Mouse (Mus musculus) kidney, adult 8-10 months (tissue): ENCODE results near the gene Nlrp3.
"Not testable (repeated sequence)": the region's sequence is repeated elsewhere in the genome, so short reads cannot be mapped to it uniquely, and the experiment has no call there.

Experiments
- DNase-seq, 2 experiments: peaks; one replicate each; pipeline ENCODE4 v3.0.0; 2022

Gene Nlrp3

DNA sequence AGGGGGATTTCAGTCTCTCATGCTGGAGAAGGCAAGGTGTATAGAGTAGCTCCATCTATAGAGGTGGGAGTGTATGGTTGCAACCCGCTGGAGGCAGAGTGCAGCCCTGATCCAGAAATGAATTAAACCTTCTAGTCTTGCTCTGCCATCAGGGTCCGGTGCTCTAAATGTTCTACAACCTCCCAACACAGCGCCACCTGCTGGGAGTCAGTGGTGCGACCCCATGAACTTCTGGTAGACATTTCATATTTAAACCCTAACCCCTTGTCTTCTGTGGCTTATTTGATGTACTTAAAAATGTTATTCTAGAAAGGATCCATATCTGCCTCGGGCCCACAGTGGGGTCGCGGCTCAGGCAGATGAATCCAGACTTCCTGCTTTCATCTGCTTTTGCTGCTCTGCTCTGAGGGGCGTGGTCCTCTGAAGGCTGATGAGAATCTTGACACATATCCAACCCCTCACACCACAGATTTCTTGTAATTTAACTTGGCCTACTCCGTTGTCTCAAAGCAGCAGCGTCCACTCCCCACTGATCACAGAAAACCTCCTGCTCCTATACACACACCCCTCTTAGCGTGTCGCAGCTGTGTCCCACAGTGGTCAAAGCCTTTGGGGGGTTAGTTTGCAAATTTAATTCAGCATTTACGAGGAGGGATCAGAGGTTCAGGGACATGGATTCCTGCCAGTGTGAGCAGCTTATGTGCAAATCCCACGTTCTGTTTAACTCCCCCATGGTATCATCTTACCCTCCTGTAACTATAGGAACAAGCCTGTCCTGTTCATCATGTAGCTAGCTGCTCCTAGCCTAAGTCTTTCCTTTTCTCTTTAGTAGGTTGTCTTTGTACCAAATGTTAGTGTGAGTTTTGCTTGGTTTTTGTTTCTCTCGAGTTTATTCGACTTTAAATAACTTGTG, 3.9 kb upstream of the Nlrp3 start:
- peak in 1 of 2 experiments; percentile 35 for DNase-seq

DNA sequence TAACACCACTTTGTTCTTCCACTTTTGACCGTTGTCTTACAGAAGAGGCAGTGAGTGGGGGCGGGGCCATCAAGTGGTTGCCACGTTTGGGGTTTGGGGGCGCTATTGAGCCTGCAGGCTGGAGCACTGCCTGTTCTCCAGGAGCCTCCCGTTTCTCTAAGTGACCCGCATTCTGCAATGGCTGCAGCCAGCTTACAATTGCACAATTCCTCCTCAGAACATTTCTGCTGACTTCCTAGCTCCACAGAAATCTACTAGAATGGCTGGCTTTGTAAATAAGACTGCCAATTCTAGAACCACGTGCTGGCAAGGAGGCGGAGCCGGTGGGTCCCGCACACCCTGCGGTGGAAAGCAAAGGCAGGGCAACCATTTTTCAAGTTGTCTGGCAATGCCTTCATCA, 3.0 kb upstream of the Nlrp3 start:
- DNase-seq = peak; percentile 19 to 46

DNA sequence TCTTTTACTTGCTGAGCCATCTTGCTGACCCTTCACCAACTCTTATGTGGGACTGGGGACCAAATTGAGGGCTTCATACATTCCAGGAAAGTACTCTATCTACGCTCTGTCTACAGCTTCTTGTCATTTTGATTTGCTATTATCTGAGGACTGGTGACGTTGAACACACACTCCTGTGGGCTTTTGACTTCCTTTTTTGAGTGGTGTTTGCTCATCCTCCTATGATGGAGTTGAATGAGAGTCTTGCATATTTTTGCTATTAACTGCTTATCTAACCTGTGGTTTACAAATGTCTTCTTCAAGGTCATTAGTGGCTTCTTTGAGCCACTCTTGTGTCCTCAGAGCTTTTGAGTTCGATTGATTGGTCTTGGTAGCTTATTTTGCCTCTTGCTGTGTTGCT, 1.2 kb upstream of the Nlrp3 start:
- no peak for DNase-seq

DNA sequence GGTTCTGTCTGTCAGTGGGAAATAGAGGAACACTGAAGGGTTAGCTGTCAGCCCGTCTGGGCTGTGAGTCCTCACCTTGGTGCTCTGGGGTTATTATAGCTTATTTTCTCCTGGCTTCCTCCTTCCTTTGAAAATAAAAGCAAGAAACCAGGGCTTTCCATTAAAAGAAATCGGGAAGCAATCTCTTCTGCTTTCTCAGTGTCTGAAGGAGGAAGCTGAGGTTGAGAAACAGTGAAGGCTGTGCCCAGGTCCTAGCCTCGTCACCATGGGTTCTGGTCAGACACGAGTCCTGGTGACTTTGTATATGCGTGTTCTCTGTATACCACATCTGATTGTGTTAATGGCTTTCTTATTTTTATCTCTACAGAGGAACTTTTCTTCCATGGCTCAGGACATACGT, 1.1 kb downstream of the Nlrp3 start:
- DNase-seq = no peak

DNA sequence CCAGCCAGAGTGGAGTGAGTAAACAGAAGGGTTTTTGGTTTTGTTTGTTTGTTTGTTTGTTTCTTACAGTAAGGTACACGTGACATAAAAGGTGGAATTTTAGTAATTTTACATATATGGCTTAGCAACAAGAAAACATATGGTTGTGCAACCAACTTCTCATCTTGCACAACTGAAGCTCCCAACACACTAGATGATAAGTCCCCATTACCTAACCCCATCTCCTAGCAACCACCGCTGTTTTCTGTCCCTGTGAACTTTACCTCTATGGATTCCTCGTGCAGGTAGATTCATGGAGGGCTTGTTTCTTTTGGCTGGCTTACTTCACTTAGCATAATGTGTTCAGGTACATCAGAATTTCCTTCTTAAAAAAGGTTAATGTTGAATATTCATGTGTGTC, 2.0 kb downstream of the Nlrp3 start:
- no peak for DNase-seq

DNA sequence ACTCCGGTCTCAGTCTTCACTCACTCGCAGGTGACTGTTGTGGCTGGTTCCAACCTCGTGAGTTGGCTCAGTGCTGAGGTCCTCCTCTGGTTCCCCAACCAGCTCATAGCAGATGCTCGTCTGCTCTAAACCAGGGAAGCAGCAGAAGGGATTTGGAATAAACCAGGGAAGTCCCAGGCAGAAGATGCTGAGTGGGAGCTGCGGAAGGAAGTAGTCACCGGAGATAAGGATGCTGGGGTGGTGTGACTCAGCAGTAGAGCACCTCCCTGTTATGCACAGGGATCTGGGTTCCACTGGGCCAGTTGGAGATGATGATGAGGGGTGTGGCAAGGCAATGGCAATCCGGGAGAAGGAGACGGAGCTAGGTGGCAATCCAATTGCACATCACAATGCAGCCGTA, 2.6 kb downstream of the Nlrp3 start:
- DNase-seq = no peak

DNA sequence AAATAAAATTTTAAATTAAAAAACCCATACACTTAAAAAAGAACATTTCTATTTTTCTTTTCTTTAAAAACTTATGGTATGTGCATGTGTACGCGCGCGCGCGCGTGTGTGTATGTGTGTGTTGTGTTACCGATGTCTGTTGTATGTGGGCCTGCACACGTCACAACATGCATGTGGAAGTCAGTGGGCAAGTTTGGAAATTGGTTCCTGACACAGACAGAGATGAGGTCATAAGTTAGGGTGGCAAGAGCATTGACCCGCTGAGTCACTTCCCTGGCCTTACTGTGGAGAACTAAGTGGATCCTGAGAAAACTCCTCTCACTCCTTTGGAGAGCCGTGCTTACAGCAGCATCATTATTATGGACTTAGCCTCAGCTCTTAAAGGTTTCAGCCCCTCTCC, 12.8 kb downstream of the Nlrp3 start:
- DNase-seq = no peak

DNA sequence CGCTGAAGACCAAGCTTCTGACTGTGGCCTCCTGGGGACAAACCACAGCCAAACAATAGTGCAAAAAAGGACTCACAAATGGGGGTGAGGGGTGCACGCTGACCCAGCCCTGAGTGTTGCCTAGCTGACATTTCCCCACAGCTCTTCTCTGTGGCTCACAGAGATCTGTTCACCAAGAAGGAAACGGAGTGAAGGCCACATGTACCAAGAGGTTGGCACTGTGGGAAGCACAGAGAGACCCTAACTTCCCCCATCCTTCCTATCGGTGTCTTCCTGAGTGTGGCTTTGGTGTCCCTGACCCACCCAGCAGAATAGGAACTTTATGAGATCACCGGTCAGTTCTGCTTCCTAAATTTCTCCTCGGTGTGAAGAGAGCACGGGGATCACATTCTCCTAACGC, 13.2 kb downstream of the Nlrp3 start:
- no peak for DNase-seq

DNA sequence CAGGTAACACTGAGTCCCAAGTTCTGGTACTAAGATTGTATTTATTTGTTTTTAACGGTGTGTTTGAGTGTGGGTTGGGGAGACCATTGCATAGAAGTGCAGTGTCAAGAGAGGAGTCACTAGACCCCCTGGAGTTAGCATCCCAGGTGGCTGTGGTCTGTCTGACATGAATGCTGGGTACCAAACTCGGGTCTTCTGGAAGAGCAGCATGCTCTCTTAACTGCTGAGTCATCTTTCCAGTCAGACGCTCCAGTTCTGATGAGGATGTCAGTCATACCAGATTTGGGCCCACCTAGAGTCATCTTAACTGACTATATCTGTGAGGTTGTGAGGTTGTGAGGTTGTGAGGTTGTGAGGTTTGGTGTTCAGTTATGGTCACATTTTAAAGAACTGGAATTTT, 19.5 kb downstream of the Nlrp3 start:
- DNase-seq = no peak

DNA sequence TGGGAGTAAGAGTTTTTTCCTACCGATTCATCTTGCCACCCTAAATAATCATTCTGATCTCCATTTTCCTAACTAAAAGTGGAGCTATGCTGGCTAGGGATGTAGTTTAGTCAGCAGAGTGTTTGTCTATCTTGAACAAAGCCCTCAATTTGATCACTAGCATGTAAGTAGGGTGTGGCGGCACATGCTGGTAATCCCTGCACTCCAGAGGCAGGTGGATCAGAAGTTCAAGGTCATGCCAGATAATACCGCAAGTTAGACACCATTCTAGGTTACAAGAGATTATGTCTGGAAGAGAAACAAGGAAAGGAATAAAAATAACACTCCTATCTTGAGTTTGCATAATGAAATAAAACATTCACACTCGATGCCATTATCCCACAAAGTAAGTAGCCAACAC, 21.0 kb downstream of the Nlrp3 start:
- DNase-seq = no peak

DNA sequence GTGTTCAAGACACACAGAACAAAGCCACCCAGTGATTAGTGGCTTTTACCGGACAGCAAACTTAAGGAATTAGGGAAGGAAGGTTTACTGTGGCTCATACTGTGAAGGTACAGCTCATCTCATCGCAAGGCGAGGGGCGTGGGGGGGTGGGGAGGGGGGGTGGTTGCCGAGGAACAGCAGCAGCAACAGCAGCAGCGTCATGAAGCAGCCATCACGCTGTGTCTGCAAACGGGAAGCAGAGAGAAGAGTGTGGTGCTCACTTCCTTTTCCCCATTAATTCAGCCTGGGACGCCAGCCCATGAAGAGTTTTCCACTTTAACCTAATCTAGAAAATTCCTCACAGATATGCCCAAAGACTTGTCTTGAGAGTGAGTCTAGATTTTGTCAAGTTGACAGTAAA, 21.5 kb downstream of the Nlrp3 start:
- no peak for DNase-seq

DNA sequence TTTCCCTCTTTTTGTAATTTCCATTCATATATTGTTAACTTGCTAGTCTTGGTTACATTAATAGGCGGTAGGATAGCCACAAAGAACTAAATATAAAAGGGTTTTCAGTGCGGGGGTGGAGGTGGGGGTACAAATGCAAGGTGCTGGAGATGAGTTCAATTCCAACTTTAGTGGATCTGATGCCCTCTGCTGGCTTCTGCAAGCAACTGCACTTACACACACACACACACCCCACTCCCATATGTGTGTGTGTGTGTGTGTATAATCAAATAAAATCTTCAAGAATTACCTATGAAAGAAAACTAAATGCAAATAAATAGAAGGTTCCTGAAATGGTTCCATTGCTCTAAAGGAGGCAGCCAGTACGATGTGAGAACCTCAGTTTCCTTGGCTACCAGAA, 27.9 kb downstream of the Nlrp3 start:
- no peak for DNase-seq

DNA sequence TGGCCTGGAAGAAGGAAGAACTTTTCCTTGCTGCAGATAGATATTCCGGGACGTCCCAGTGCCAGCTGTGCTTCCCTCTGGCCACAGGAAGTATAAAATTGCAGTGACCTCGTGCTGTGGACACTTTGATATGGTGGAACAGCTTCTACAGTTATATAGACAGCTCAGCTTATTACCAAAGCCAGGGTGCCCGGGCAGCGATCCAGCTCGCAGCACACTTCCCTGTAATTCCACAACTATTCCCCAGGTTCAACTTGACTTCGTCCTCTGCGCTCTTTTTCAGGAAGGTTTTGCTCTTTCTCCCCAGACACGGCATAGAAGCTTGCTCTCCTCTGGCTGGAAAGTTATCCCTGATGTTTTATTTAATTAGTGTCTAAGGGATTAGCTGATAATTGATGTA, 34.4 kb downstream of the Nlrp3 start:
- no peak for DNase-seq

DNA sequence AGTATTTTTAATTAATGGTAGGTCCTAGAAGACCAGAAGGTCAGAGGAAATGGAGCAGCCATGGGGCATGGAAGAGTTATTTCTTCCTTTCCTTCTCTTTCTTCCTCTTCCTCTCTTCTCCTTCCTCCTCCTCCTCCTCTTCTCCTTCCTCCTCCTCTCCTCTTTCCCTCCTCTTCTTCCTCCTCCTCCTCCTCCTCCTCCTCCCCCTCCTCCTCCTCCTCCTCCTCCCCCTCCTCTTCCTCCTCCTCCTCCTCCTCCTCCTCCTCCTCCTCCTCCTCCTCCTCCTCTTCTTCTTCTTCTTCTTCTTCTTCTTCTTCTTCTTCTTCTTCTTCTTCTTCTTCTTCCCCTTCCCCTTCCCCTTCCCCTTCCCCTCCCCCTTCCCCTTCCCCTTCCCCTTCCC, 34.8 kb downstream of the Nlrp3 start, which contains the start of gene Olfr222:
Gene Olfr222, minus strand, starts transcription at position 101 of the 400 bp plus-strand sequence.
- not testable (repeated sequence) for DNase-seq

DNA sequence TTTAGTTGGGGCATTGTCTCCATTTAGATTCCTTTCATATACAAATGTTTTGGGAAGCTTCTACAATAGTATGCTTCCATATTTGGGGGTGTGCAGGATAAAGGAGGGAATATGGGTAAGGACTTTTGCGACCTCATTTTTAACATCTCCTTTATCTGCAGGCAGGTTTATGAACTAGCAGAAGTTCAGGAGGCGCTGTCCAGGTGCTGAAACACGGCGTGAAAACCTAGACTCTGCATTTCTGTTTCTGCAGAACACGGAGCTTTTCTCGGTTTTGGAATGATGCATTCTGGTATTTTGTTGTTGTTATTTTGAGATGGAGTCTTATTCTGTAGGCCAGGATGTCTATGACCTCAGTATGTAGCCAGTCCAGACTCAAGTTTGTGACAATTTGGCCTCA, 43.2 kb downstream of the Nlrp3 start:
- DNase-seq = peak in 1 of 2 experiments; percentile 11

DNA sequence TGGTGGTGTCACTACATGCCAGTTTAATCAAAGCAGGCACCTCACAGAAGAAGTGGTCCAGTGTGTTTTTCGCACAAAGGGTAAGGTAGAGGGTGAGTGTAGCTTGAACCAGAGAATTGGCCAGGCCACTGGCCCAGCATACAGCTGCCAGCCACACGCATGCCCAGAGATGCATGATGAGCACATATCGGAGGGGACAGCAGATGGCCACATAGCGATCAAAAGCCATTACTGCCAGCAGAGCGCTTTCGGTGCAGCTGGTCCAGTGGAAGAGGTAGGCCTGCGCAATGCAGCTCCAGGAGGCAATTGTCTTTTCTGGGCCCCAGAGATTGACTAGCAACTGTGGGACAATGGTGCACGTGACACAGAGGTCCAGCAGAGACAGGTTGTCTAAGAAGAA, 48.1 kb downstream of the Nlrp3 start:
- no peak for DNase-seq

DNA sequence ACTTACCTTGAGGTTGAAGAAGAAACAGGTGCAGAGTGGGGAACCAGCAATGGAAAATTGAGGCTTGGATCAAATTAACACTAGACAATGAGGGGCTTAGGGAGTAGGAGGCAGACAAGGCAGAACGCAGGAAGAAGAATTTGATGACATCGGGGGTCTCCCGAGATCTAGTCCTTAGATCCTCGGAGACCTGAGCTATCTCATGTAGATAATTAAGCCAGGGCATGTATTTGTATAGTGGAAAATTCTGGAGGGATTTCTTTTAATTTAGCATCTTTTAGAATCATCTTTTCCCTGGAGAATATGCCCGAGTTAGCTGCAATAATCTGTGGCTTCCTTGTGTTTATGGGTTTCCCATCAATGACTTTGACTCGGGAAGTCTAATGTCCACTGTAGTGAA, 51.8 kb downstream of the Nlrp3 start, which contains the start of gene Olfr223:
Gene Olfr223, minus strand, starts transcription at position 101 of the 400 bp plus-strand sequence.
- DNase-seq = no peak

DNA sequence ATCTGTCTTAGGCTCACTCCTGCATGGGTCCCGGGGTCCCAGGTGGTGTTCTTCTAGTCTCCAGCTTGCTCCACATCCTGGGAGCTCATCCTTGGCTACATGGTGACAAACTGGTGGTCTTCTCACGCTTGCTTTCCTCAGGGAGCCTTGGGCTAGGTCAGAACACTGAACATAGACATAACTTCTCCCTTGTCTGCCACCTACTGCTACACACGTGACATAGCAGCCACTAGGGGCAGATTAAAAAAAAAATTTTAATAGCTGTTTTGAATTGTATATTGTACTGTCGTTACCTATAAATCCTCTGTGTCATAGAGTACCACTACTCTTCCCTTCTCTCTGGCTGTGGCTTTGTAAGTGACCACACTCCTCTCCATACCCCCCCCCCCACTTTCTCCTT, 54.7 kb downstream of the Nlrp3 start:
- DNase-seq = no peak

DNA sequence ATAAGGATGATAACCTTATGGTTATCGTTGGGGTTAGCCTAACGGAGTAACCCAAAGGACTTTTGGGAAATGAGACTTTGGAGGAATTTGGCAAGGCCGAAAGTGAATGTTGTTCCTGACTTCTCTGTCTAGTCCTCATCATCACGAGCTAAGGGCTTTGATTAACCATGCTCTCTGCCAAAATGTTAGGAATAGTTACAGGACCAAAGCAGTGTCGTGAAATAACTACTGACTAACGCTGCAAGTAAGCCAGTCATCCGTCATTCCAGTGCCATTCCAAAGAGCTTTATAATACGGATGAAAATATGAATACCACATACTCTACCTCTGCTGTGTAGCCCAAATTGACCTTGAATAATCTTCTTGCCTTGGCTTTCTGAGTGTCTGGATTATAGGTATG, 55.6 kb downstream of the Nlrp3 start:
- DNase-seq = no peak

DNA sequence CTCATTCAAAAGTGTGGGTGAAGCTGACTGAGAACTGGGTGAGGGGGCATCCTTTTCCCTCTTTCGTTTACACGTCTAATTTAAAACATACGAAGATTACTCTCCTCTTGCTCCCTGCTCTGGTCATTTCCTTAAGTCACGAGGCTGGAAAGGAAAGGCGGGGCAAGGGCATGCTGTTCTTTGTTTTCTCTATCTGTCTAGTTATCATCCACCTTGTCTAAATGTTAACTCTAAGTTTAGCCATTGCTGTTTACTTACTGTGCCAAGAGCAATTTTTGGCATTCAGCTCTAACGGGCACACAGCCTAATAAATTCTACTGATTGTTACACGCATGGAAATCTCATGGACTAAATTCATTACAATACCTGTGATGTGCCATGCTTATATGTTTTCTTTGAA, 57.8 kb downstream of the Nlrp3 start:
- DNase-seq = peak in 1 of 2 experiments; percentile 52

DNA sequence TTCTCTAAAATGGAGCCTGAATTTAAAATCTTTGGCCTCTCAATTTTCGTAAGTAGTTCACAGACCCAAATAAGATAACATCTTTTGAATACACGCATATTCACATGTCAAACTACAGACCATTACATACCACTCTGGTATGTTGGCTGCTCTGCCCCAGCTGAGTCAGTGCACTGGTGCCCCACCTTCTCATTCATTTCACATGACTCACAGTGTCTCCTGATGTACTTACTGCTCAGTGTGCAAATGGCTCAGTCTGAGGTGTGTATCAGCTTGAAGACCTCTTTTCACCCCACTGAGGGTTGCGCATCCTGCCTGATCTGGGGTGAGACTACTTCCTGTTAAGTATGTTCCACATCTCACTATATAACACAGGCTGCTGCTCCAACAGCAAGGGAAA, 59.5 kb downstream of the Nlrp3 start:
- DNase-seq = no peak

DNA sequence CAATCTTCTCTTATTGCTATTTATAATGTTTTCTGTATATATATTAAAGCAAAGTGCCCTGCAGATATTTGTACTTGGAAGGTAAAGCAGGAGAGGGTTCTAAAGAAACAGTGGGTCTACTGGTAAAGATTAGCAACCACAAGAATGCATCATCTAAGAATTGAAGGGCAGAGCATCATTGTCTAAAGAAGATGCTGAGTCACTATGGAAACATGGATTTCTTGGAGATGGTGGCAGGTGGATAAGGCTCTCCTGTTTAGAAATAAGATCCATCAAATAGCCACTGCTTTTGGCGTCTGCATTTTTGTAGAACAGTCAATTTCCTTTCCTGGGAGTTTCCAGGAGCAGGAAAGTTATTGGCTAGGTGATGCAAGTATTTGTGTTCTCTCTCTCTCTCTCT, 60.9 kb downstream of the Nlrp3 start:
- no peak for DNase-seq

DNA sequence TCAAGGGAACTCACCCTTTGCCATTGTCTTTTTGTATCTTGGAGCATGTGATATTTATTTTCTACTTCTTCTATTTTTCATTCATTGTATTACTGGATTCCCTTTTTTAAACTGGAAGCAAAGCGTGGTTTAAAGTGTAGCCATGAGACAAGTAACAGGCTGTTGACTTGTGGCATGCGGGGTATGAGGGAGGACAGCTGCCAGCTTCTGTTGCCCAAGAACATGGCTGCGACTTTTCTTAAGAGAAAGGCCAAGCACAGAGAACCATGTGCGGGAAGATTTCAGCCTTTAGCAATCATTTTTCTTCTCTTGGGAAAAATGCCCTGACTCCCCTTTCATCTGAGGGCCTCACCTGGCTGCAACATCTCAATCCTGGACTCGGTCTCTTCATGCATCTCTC, 70.3 kb downstream of the Nlrp3 start:
- no peak for DNase-seq

DNA sequence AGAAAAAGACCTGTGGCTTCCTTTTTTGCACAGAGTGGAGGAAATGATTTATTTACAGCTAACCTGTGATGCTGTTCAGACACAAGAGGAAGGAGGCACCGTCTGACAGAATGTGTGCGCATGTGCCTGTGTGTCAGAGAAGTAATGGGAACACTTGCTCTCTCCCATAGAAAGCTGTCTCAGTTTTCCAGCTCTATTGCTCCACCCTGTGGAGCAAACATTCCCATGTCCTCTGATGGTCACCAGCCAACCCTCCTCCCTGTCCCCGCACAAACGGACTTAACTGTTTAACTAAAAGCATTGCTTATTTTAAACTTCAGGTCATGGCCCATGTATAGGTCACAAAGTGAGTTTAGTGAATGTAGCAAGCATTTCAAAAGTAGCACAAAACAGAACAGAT, 72.8 kb downstream of the Nlrp3 start:
- DNase-seq = peak; percentile 12 to 32
